Mouse (Mus musculus) cerebellum, adult 9-10 months (tissue): ENCODE measurements around the gene Lin52.
A peak's percentile ranks its signal among the peaks of the same experiment; 100 is the strongest.

ENCODE experiments used
- DNase-seq: peaks from one replicate; pipeline ENCODE4 v3.0.0; 2022

Gene Lin52

GRCm38 (mm10) chr12:84541391-84541958 is 90.3 kb downstream of the Lin52 start:
- no peak for DNase-seq

GRCm38 (mm10) chr12:84546028-84546427 is 94.8 kb downstream of the Lin52 start:
- peak; percentile 70 for DNase-seq

GRCm38 (mm10) chr12:84546577-84547085 is 95.4 kb downstream of the Lin52 start:
- DNase-seq, result no peak

- DNase-seq, result no peak
These were observed 97.0 kb downstream of the Lin52 start for GRCm38 (mm10) chr12:84548251-84548650.

- DNase-seq, result no peak
These were observed 104.0 kb downstream of the Lin52 start for GRCm38 (mm10) chr12:84555218-84555617.

GRCm38 (mm10) chr12:84562558-84562957 is 111.3 kb downstream of the Lin52 start:
- DNase-seq, result no peak

- no peak for DNase-seq
These were observed 116.4 kb downstream of the Lin52 start for GRCm38 (mm10) chr12:84567576-84567975.

GRCm38 (mm10) chr12:84569336-84569970 is 118.2 kb downstream of the Lin52 start, which contains the start of gene Vsx2:
TSS of gene Vsx2 (plus strand) at chr12:84569762.
- no peak for DNase-seq

- no peak for DNase-seq
These were observed 118.9 kb downstream of the Lin52 start for GRCm38 (mm10) chr12:84569976-84570693.

GRCm38 (mm10) chr12:84570694-84571415 is 119.6 kb downstream of the Lin52 start:
- no peak for DNase-seq

- no peak for DNase-seq
These were observed 120.5 kb downstream of the Lin52 start for GRCm38 (mm10) chr12:84571466-84572340.

- DNase-seq, result no peak
These were observed 121.1 kb downstream of the Lin52 start for GRCm38 (mm10) chr12:84572341-84572720.

GRCm38 (mm10) chr12:84573094-84573493 is 121.9 kb downstream of the Lin52 start:
- no peak for DNase-seq

GRCm38 (mm10) chr12:84577768-84578439 is 126.7 kb downstream of the Lin52 start:
- DNase-seq, result no peak

GRCm38 (mm10) chr12:84578440-84578770 is 127.2 kb downstream of the Lin52 start:
- no peak for DNase-seq

GRCm38 (mm10) chr12:84581285-84581684 is 130.1 kb downstream of the Lin52 start:
- DNase-seq, result no peak

- peak; percentile 95 for DNase-seq
These were observed 138.9 kb downstream of the Lin52 start for GRCm38 (mm10) chr12:84589825-84590761.
